Mouse (Mus musculus) intestine, postnatal 0 days (tissue): ENCODE measurements at regions not wholly inside any gene's neighbourhood (a gene's known extent, or its start where the extent isn't known, plus 50 kb on each side); places are given as distances from the start of the nearest gene placed in this dataset.

Experiments
- ATAC-seq: fragments of 200-750 bp; cut with Nextera tagmentation; 2 replicates; pipeline ENCODE4 v1.8.0; 2017; ENCODE audit warnings: mild to moderate bottlenecking, moderate TSS enrichment, moderate library complexity
- H3K27ac ChIP-seq: fragments of 300-500 bp; sonication (generic); 2 replicates; pipeline ENCODE4 v1.5.1; 2014; ENCODE audit warnings: mild to moderate bottlenecking, low read depth, low read length, moderate library complexity
- H3K27me3 ChIP-seq: fragments of 300-500 bp; sonication (generic); replicated peaks from 2 replicates; pipeline ENCODE4 v1.6.1; 2014; ENCODE audit warnings: low read length, mixed read lengths; ENCODE audit not compliant: control insufficient read depth, insufficient read depth
- H3K36me3 ChIP-seq: fragments of 300-500 bp; sonication (generic); 2 replicates; pipeline ENCODE4 v1.6.1; 2014; ENCODE audit warnings: mild to moderate bottlenecking, moderate library complexity; ENCODE audit not compliant: control insufficient read depth, insufficient read depth
- H3K4me1 ChIP-seq: fragments of 300-500 bp; sonication (generic); replicated peaks from 2 replicates; pipeline ENCODE4 v1.6.1; 2014; ENCODE audit warnings: antibody characterized with exemption, low read length, mixed read lengths; ENCODE audit not compliant: control insufficient read depth, insufficient read depth
- H3K4me2 ChIP-seq: fragments of 300-500 bp; sonication (generic); replicated peaks from 2 replicates; pipeline ENCODE4 v1.6.1; 2014; ENCODE audit warnings: low read depth, mild to moderate bottlenecking, moderate library complexity
- H3K4me3 ChIP-seq: fragments of 300-500 bp; sonication (generic); 2 replicates; pipeline ENCODE4 v1.5.1; 2014; ENCODE audit warnings: low read depth, low read length
- H3K9ac ChIP-seq: fragments of 300-500 bp; sonication (generic); 2 replicates; pipeline ENCODE4 v1.6.1; 2014; ENCODE audit warnings: mild to moderate bottlenecking, low read depth, low read length
- H3K9me3 ChIP-seq: fragments of 300-500 bp; sonication (generic); 2 replicates; pipeline ENCODE4 v1.6.1; 2016; ENCODE audit warnings: mixed run types; ENCODE audit not compliant: control insufficient read depth
- CTCF ChIP-seq: sonication (generic); IDR thresholded peaks from 2 replicates; pipeline ENCODE4 v1.5.1; 2016; ENCODE audit warnings: low read depth, mild to moderate bottlenecking, control low read depth, antibody characterized with exemption, moderate library complexity
- WGBS: fragments of 180-500 bp; shearing (Covaris S2); extraction: QIAGEN DNeasy Blood & Tissue Kit; methylation state at CpG from one replicate; pipeline ENCODE4 v1.1.7; 2014; 5-methylcytosine and 5-hydroxymethylcytosine counted together

- no peak overlapping the region for H3K4me2 ChIP-seq
- no peaks in the 10 kb centered on the region for H3K36me3 ChIP-seq
- 5% methylated on average over 13 of the region's 13 CpGs for WGBS
- H3K27ac ChIP-seq = no peak overlapping the region
- H3K9me3 ChIP-seq = no peaks in the 10 kb centered on the region
- peak; percentile 61 for TF ChIP-seq CTCF
- ATAC-seq = no peak
- no peaks in the 10 kb centered on the region for H3K4me1 ChIP-seq
- H3K27me3 ChIP-seq = peaks cover 9% of the 10 kb centered on the region; the same call in 1 of the 2 replicates
- no peak overlapping the region for H3K9ac ChIP-seq
- H3K4me3 ChIP-seq = no peak overlapping the region
Observed at GRCm38 (mm10) chr14:48888954-48889353, 176.9 kb upstream of the Ap5m1 start.

DNA sequence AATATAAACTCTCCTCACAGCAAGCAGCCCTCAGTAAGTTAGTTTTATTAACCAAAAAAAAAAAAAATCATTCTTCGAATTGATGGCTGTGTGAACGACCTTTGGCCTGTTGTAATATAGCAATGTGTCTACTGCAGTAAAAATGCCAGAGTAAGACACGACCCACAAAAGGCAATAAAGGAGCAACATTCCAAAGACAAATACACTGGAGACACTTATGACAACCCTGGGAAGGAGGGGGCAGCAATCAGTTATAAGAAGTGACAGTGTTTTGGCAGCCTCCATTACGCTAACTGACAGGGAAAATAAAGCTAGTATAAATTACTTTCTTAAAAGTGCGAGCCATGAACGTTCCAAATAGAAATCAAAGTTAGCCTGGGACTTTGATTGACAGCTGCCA, 185.9 kb upstream of the Ap5m1 start:
- Histone ChIP-seq H3K9me3 (no peaks in the 10 kb centered on the region), H3K27me3 (no peaks in the 10 kb centered on the region), H3K9ac (no peak overlapping the region), H3K4me1 (no peaks in the 10 kb centered on the region), H3K4me2 (peak overlapping the region; percentile 44), H3K36me3 (no peaks in the 10 kb centered on the region), H3K27ac (no peak overlapping the region), H3K4me3 (no peak overlapping the region)
- no peak for TF ChIP-seq CTCF
- ATAC-seq = peak; percentile 91
- 18% methylated on average over 6 of the region's 6 CpGs for WGBS

DNA sequence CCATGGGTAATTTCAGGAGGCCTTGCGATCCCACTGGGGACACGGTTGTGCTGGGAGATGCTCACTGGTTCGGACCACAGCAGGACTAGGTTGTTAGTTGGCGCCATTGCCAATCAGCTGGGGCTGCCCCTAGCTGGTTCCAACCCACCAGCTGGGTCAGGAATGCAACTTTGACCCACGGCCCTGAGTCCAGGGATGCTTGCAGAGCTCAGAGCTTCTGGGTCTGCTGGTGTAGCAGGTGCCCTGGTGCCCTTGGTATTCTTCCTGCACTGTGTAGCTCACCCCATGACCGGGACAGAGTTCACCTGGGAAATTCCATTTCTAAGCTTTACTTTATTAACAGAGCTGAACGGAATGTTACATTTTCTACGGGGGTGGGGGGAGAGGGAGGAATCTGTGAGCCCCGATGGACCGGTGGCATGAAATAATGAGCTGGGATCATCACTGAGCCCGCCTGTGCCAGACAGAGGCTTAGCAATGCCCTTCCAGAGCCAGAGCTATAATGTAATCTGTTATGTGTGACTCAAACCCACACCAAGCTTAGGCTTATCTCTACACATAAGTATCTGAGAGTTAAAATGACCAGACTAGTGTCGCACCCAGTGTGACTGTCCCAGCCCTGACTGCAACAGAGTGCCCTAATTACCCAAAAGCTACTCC, 187.8 kb upstream of the Ap5m1 start:
- TF ChIP-seq CTCF = no peak
- Histone ChIP-seq H3K27ac (no peak overlapping the region), H3K36me3 (no peaks in the 10 kb centered on the region), H3K9me3 (no peaks in the 10 kb centered on the region), H3K4me1 (no peaks in the 10 kb centered on the region), H3K4me3 (no peak overlapping the region), H3K9ac (no peak overlapping the region), H3K27me3 (no peaks in the 10 kb centered on the region), H3K4me2 (no peak overlapping the region)
- WGBS = 72% methylated on average over 12 of the region's 12 CpGs
- no peak for ATAC-seq

- H3K9me3 ChIP-seq = no peaks in the 10 kb centered on the region
- no peak for ATAC-seq
- no peak overlapping the region for H3K4me3 ChIP-seq
- H3K9ac ChIP-seq = no peak overlapping the region
- no peak overlapping the region for H3K4me2 ChIP-seq
- no peaks in the 10 kb centered on the region for H3K27me3 ChIP-seq
- WGBS = 92% methylated on average over 3 of the region's 3 CpGs
- no peak overlapping the region for H3K27ac ChIP-seq
- no peak for TF ChIP-seq CTCF
- H3K4me1 ChIP-seq = no peaks in the 10 kb centered on the region
- H3K36me3 ChIP-seq = no peaks in the 10 kb centered on the region
Observed at GRCm38 (mm10) chr14:48871313-48871712, 194.6 kb upstream of the Ap5m1 start.

GRCm38 (mm10) chr14:48869956-48870355, 195.9 kb upstream of the Ap5m1 start:
- Histone ChIP-seq H3K27me3 (no peaks in the 10 kb centered on the region), H3K4me1 (no peaks in the 10 kb centered on the region), H3K27ac (no peak overlapping the region), H3K4me2 (no peak overlapping the region), H3K9ac (no peak overlapping the region), H3K36me3 (no peaks in the 10 kb centered on the region), H3K9me3 (no peaks in the 10 kb centered on the region), H3K4me3 (no peak overlapping the region)
- no peak for ATAC-seq
- no peak for TF ChIP-seq CTCF
- WGBS = 49% methylated on average over 10 of the region's 10 CpGs

GRCm38 (mm10) chr14:48855453-48855852, 181.8 kb upstream of the Otx2 start:
- Histone ChIP-seq H3K4me2 (no peak overlapping the region), H3K9ac (no peak overlapping the region), H3K27ac (no peak overlapping the region), H3K4me3 (no peak overlapping the region), H3K27me3 (peaks cover 16% of the 10 kb centered on the region; the same call in 1 of the 2 replicates), H3K4me1 (no peaks in the 10 kb centered on the region), H3K9me3 (no peaks in the 10 kb centered on the region), H3K36me3 (no peaks in the 10 kb centered on the region)
- ATAC-seq = no peak
- 87% methylated on average over 5 of the region's 5 CpGs for WGBS
- TF ChIP-seq CTCF = no peak
